Mouse (Mus musculus) forebrain, embryonic 16.5 days (tissue): ENCODE data around the gene Arhgap20. TPM values are rescaled to one million over a fixed set of nuclear protein-coding genes. Genes with fewer than 3 reads are reported as not detected.
A peak's percentile ranks its signal among the peaks of the same experiment; 100 is the strongest.

Experiments
- ATAC-seq: fragments of 200-750 bp; cut with Nextera tagmentation; 2 replicates; pipeline ENCODE4 v1.8.0; 2017; ENCODE audit warnings: mild to moderate bottlenecking, moderate library complexity
- H3K27ac ChIP-seq: fragments of 300-500 bp; sonication (generic); 2 replicates; pipeline ENCODE4 v1.5.1; 2014; ENCODE audit warnings: low read length, control low read depth
- H3K27me3 ChIP-seq: fragments of 300-500 bp; sonication (generic); replicated peaks from 2 replicates; pipeline ENCODE4 v1.6.1; 2014; ENCODE audit warnings: low read length; ENCODE audit not compliant: control insufficient read depth, insufficient read depth
- H3K36me3 ChIP-seq: fragments of 300-500 bp; sonication (generic); 2 replicates; pipeline ENCODE4 v1.6.1; 2014; ENCODE audit not compliant: control insufficient read depth, insufficient read depth
- H3K4me1 ChIP-seq: fragments of 300-500 bp; sonication (generic); replicated peaks from 2 replicates; pipeline ENCODE4 v1.6.1; 2014; ENCODE audit warnings: low read length; ENCODE audit not compliant: control insufficient read depth, insufficient read depth
- H3K4me2 ChIP-seq: fragments of 300-500 bp; sonication (generic); 2 replicates; pipeline ENCODE4 v1.6.1; 2014; ENCODE audit warnings: mild to moderate bottlenecking, low read length, control low read depth
- H3K4me3 ChIP-seq: fragments of 300-500 bp; sonication (generic); replicated peaks from 2 replicates; pipeline ENCODE4 v1.5.1; 2014; ENCODE audit warnings: mild to moderate bottlenecking, low read length, control low read depth
- H3K9ac ChIP-seq: fragments of 300-500 bp; sonication (generic); replicated peaks from 2 replicates; pipeline ENCODE4 v1.6.1; 2014; ENCODE audit warnings: low read depth, low read length, control low read depth
- H3K9me3 ChIP-seq: fragments of 300-500 bp; sonication (generic); 2 replicates; pipeline ENCODE4 v1.6.1; 2016; ENCODE audit warnings: low read length; ENCODE audit not compliant: control insufficient read depth
- WGBS: fragments of 180-500 bp; shearing (Covaris S2); extraction: QIAGEN DNeasy Blood & Tissue Kit; methylation state at CpG from one replicate; pipeline ENCODE4 v1.1.7; 2014; 5-methylcytosine and 5-hydroxymethylcytosine counted together
- polyA plus RNA-seq: library from polyadenylated mRNA; unstranded; fragments of >200 nt; fragmentation: Nextera tagmentation; extraction: Ambion mirVana; gene quantifications from 2 replicates; pipeline ENCODE4 v1.2.1, GENCODE M21; 2015

Gene Arhgap20
- polyA plus RNA-seq, 1 experiment from 2014 or later = 18.2 TPM

DNA sequence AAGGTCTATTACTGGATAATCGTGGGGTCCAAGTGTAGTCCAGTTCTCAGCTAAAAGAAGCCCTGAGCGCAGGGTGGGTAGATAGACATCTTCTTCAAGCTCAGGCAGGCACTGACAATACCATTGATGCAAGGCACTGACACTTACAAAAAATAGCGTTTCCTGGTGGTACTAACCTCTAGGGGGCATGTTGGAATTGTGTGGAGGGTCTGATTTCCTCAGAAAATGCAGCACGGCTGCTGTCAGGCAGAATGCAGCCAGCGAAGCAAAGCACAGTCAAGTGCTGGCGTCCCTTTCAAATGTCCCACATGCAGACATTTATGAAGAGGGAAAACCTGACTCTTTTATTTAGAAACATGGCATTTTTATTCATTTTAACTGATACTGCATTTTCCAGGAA is 22.2 kb downstream of the Arhgap20 start:
- Histone ChIP-seq H3K27me3 (no peaks in the 10 kb centered on the region), H3K27ac (no peak overlapping the region), H3K4me1 (no peaks in the 10 kb centered on the region), H3K36me3 (no peaks in the 10 kb centered on the region), H3K9ac (no peak overlapping the region), H3K9me3 (no peaks in the 10 kb centered on the region), H3K4me2 (no peak overlapping the region), H3K4me3 (no peak overlapping the region)
- peak; percentile 52; the same call in 1 of the 2 replicates for ATAC-seq
- WGBS = 42% methylated on average over 6 of the region's 6 CpGs

DNA sequence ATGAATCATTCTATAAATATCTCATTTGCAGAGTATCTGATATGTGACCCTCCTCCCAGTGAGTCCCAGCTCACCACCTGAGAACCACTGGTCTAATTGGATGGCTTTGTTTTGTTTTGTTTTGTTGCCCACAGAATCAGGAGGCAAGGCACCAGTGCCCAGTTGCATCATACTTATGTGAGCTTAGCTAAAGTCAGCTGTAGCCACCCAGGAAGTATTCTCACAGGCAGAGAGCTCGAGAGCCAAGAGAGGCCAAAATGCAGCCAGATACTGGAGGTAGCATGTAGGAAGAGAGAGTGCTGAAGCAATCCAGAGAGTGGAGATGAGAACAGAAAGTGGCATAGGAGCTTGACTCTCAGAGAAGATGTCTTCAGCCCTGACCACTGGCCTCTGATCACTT is 23.3 kb downstream of the Arhgap20 start:
- Histone ChIP-seq H3K27ac (no peak overlapping the region), H3K4me1 (no peaks in the 10 kb centered on the region), H3K9me3 (no peaks in the 10 kb centered on the region), H3K27me3 (no peaks in the 10 kb centered on the region), H3K4me3 (no peak overlapping the region), H3K36me3 (no peaks in the 10 kb centered on the region), H3K9ac (no peak overlapping the region), H3K4me2 (no peak overlapping the region)
- no peak for ATAC-seq
- 78% methylated on average over 1 of the region's 1 CpGs for WGBS

DNA sequence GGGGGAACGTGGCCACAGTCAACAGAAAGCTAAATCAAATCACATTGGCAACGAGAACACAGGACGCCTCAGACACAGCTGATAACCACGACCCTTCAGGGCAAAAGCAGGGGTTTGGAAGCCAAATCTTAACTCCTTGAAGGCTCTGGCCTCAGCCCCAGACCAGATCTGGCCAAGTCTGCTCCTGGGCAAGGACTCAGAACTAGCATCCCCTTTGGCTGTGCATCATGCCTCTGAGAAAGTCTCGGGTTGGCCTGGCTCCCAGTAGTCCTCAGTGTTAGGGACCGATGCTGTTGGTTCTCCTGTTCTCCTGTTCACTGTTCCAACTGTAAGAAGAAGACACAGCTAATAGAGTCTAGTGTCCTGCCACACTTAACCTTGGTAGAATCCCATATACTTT is 30.1 kb downstream of the Arhgap20 start:
- Histone ChIP-seq H3K4me2 (no peak overlapping the region), H3K9me3 (no peaks in the 10 kb centered on the region), H3K36me3 (no peaks in the 10 kb centered on the region), H3K4me3 (no peak overlapping the region), H3K27ac (no peak overlapping the region), H3K4me1 (no peaks in the 10 kb centered on the region), H3K9ac (no peak overlapping the region), H3K27me3 (no peaks in the 10 kb centered on the region)
- 65% methylated on average over 6 of the region's 6 CpGs for WGBS
- ATAC-seq = no peak

DNA sequence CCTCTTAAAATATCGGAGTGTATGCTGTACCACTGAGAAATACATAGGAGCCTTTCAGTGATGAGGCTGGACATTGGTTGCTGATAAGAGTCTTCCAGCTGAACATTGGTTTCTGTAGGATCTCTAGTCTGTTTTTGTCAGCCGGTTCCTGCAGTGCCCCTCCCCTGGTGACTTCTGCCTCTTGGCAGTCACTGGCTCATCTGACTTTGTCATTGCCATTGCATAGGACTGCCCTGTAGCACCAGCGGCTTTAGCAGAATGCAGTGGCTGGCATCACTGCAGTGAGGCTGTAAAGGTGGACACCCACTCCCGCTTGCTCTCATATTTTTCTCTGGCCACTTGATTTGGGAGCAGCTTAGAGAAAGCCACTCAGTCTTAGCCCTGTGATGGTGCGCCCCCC is 33.1 kb downstream of the Arhgap20 start:
- Histone ChIP-seq H3K9ac (no peak overlapping the region), H3K9me3 (no peaks in the 10 kb centered on the region), H3K4me3 (no peak overlapping the region), H3K4me1 (no peaks in the 10 kb centered on the region), H3K4me2 (no peak overlapping the region), H3K36me3 (no peaks in the 10 kb centered on the region), H3K27ac (no peak overlapping the region), H3K27me3 (no peaks in the 10 kb centered on the region)
- 87% methylated on average over 5 of the region's 5 CpGs for WGBS
- no peak for ATAC-seq

DNA sequence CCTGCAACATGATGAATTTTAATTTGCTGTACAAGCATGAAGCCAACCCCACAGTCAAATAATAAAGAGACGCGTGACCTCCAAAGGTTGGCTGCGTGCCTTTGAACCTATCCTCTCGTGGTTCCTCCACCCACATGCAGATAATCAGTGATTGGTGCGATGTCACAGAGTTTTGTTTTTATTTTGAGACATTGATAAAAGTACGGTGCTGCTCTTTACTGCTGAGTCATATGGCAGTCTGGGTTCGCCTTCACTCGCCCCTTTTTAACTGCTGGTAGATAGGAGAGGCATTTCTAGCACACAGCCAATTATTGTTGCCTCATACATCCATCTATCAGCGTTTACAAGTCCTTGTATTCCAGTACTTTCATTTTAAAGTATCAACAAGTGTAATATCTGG is 34.0 kb downstream of the Arhgap20 start:
- Histone ChIP-seq H3K4me1 (no peaks in the 10 kb centered on the region), H3K4me2 (no peak overlapping the region), H3K9ac (no peak overlapping the region), H3K9me3 (no peaks in the 10 kb centered on the region), H3K27me3 (no peaks in the 10 kb centered on the region), H3K27ac (no peak overlapping the region), H3K36me3 (no peaks in the 10 kb centered on the region), H3K4me3 (no peak overlapping the region)
- 92% methylated on average over 9 of the region's 9 CpGs for WGBS
- no peak for ATAC-seq

DNA sequence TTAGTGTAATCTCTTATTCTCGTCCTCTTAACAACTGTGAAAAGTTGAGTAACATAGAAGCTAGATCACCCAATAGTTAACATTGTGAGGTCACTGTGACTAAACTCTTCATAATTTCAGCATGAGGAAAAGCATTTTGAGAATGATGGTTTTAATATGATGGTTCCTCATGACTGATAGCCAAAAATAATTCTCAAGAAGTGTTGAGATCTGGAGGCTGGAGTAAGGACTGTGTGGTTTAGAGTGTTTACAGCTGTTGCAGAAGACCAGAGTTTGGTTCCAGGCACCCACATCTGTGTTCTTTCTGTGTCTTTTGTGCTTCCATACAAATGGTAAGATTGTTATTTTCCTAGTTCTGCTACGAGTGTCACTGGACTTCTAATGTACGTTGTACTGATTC is 42.1 kb downstream of the Arhgap20 start:
- ATAC-seq = no peak
- H3K4me2 ChIP-seq = no peak overlapping the region
- 87% methylated on average over 3 of the region's 3 CpGs for WGBS
- H3K9ac ChIP-seq = no peak overlapping the region
- no peak overlapping the region for H3K4me3 ChIP-seq
- no peaks in the 10 kb centered on the region for H3K27me3 ChIP-seq
- H3K36me3 ChIP-seq = no peaks in the 10 kb centered on the region
- H3K27ac ChIP-seq = no peak overlapping the region
- no peaks in the 10 kb centered on the region for H3K9me3 ChIP-seq
- no peaks in the 10 kb centered on the region for H3K4me1 ChIP-seq

DNA sequence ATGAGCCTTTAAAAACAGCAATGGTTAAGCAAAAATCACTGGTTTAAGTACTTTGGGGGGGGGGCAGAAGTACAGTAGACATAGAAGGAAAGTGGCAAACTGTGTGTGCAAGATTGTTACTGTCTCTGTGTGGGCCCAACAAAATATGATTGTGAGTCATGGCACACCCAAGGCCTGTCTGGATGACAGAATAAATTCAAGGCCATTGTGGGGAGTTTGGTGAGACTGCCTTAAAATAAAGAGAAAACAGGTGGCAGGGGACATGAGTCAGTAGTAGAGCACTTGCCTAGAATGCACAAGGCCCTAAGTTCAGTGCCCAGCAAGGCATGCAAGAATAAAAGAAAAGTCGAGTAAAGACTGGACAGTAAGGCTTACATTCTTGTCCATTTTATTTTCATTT is 47.8 kb downstream of the Arhgap20 start:
- no peak overlapping the region for H3K27ac ChIP-seq
- H3K4me2 ChIP-seq = no peak overlapping the region
- no peaks in the 10 kb centered on the region for H3K4me1 ChIP-seq
- no peak overlapping the region for H3K4me3 ChIP-seq
- WGBS = 76% methylated on average over 1 of the region's 1 CpGs
- H3K27me3 ChIP-seq = no peaks in the 10 kb centered on the region
- no peaks in the 10 kb centered on the region for H3K36me3 ChIP-seq
- no peak for ATAC-seq
- no peaks in the 10 kb centered on the region for H3K9me3 ChIP-seq
- H3K9ac ChIP-seq = no peak overlapping the region

DNA sequence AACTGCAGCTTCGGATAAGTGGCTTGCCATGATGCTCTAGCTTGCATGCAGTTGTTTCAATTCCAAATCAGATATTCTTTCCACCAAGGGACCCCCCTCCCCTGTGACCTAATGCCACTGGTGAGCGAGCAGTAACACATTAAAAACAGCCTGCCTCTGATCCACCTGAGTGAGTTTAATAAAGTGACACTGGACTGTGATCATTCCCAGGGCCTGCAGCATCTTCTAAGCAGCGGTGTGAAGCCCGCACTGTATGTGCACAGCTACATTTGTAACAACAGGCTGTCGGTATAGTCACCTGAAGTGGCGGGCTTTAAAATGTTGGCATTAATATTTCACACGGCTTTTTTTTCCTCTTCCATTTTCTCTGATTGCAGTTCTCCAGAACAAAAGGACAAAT is 59.4 kb downstream of the Arhgap20 start:
- Histone ChIP-seq H3K27ac (no peak overlapping the region), H3K36me3 (no peaks in the 10 kb centered on the region), H3K4me2 (no peak overlapping the region), H3K4me3 (no peak overlapping the region), H3K4me1 (no peaks in the 10 kb centered on the region), H3K9ac (no peak overlapping the region), H3K9me3 (no peaks in the 10 kb centered on the region), H3K27me3 (no peaks in the 10 kb centered on the region)
- 86% methylated on average over 7 of the region's 7 CpGs for WGBS
- no peak for ATAC-seq

DNA sequence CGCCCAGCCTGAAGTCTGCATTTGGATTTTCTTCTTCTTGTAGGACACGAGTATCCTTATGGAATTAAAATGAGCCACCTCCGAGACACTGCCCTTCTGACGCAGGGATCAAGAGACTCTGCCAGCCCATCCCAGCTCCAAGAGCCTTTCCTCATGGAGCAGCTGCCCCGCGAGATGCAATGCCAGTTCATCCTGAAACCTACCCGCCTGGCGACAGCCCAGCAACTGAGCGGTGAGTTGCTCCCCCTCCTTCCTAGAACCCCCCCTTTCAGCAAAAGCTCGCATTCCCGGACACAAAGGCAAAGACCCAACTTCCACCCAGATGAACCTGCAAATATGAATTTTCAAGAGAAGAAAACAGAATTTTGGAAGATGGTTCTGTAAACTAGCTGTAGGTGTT is 66.5 kb downstream of the Arhgap20 start:
- no peaks in the 10 kb centered on the region for H3K27me3 ChIP-seq
- no peak overlapping the region for H3K4me3 ChIP-seq
- ATAC-seq = no peak
- H3K4me2 ChIP-seq = no peak overlapping the region
- no peak overlapping the region for H3K9ac ChIP-seq
- H3K4me1 ChIP-seq = no peaks in the 10 kb centered on the region
- no peaks in the 10 kb centered on the region for H3K9me3 ChIP-seq
- no peaks in the 10 kb centered on the region for H3K36me3 ChIP-seq
- WGBS = 64% methylated on average over 11 of the region's 11 CpGs
- no peak overlapping the region for H3K27ac ChIP-seq

DNA sequence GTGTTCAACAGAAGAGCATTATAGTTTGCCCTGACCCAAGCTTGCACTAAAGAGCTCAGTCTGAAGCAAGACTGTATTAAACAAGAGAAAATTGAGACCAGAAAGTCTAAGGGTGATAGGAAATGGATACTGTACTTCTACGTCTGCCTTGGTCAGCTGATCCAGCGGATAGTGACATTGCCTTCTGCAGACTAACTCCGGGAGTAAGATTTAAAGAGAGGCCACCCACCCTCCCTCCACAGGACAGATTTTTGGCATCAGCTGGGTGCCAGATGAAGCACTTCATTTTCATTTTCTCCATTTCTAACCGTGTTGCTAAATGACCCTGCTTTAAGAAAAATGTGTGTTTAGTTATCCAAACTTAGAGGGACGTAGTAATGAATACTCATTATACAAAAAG is 67.2 kb downstream of the Arhgap20 start:
- WGBS = 80% methylated on average over 5 of the region's 5 CpGs
- no peak for ATAC-seq
- no peak overlapping the region for H3K4me3 ChIP-seq

More for the DNA sequence above, 67.2 kb downstream of the Arhgap20 start:
- H3K9ac ChIP-seq = no peak overlapping the region
- H3K4me2 ChIP-seq = no peak overlapping the region
- H3K27ac ChIP-seq = no peak overlapping the region
- no peaks in the 10 kb centered on the region for H3K9me3 ChIP-seq
- no peaks in the 10 kb centered on the region for H3K36me3 ChIP-seq
- no peaks in the 10 kb centered on the region for H3K27me3 ChIP-seq
- H3K4me1 ChIP-seq = no peaks in the 10 kb centered on the region
